Mouse (Mus musculus) lung, postnatal 0 days (tissue): ENCODE measurements around the gene D930020B18Rik.

Experiments
- CTCF ChIP-seq: IDR thresholded peaks from 2 replicates; pipeline ENCODE4 v1.5.1; 2016; ENCODE audit warnings: antibody characterized with exemption, mild to moderate bottlenecking
- EP300 ChIP-seq: IDR thresholded peaks from 2 replicates; pipeline ENCODE4 v1.6.1; 2016; ENCODE audit warnings: antibody characterized with exemption, mild to moderate bottlenecking, control low read depth

- no peak for TF ChIP-seq CTCF
- TF ChIP-seq EP300, result no peak
These were observed 89.8 kb downstream of the D930020B18Rik start for GRCm38 (mm10) chr10:121731048-121731725.
